Mouse (Mus musculus) lung, postnatal 0 days (tissue): Measurements from ENCODE around the gene 4930451I11Rik. TPM values are rescaled to one million over a fixed set of nuclear protein-coding genes. Genes with fewer than 3 reads are reported as not detected.

Source experiments
- ATAC-seq: fragments of 200-750 bp; cut with Nextera tagmentation; 2 replicates; pipeline ENCODE4 v1.8.0; 2017; ENCODE audit warnings: moderate library complexity
- DNase-seq: peaks from one replicate; pipeline ENCODE4 v3.0.0-alpha.2; 2016; ENCODE audit warnings: low spot score
- H3K27ac ChIP-seq: fragments of 300-500 bp; sonication (generic); 2 replicates; pipeline ENCODE4 v1.5.1; 2014; ENCODE audit warnings: antibody characterized with exemption, mild to moderate bottlenecking, low read length, mixed read lengths
- H3K27me3 ChIP-seq: fragments of 300-500 bp; sonication (generic); replicated peaks from 2 replicates; pipeline ENCODE4 v1.6.1; 2014; ENCODE audit warnings: low read length, mixed read lengths; ENCODE audit not compliant: insufficient read depth
- H3K36me3 ChIP-seq: fragments of 300-500 bp; sonication (generic); 2 replicates; pipeline ENCODE4 v1.6.1; 2014; ENCODE audit warnings: low read length, mixed read lengths; ENCODE audit not compliant: insufficient read depth
- H3K4me1 ChIP-seq: fragments of 300-500 bp; sonication (generic); 2 replicates; pipeline ENCODE4 v1.6.1; 2014; ENCODE audit warnings: antibody characterized with exemption, low read depth, low read length, mixed read lengths; ENCODE audit not compliant: insufficient read depth
- H3K4me2 ChIP-seq: fragments of 300-500 bp; sonication (generic); replicated peaks from 2 replicates; pipeline ENCODE4 v1.6.1; 2014; ENCODE audit warnings: low read depth, mild to moderate bottlenecking, low read length, moderate library complexity, mixed read lengths
- H3K4me3 ChIP-seq: fragments of 300-500 bp; sonication (generic); 2 replicates; pipeline ENCODE4 v1.5.1; 2014; ENCODE audit warnings: low read depth, low read length
- H3K9ac ChIP-seq: fragments of 300-500 bp; sonication (generic); replicated peaks from 2 replicates; pipeline ENCODE4 v1.6.1; 2014; ENCODE audit warnings: low read depth, mild to moderate bottlenecking
- H3K9me3 ChIP-seq: fragments of 300-500 bp; sonication (generic); 2 replicates; pipeline ENCODE4 v1.6.1; 2016; ENCODE audit warnings: low read length, mixed read lengths
- CTCF ChIP-seq: IDR thresholded peaks from 2 replicates; pipeline ENCODE4 v1.5.1; 2016; ENCODE audit warnings: antibody characterized with exemption, mild to moderate bottlenecking
- EP300 ChIP-seq: IDR thresholded peaks from 2 replicates; pipeline ENCODE4 v1.6.1; 2016; ENCODE audit warnings: antibody characterized with exemption, mild to moderate bottlenecking, control low read depth
- WGBS: fragments of 180-500 bp; shearing (Covaris S2); extraction: QIAGEN DNeasy Blood & Tissue Kit; methylation state at CpG from one replicate; pipeline ENCODE4 v1.1.7; 2014; 5-methylcytosine and 5-hydroxymethylcytosine counted together
- polyA plus RNA-seq: library from polyadenylated mRNA; unstranded; fragments of >200 nt; fragmentation: Nextera tagmentation; extraction: Ambion mirVana; gene quantifications from 2 replicates; pipeline ENCODE4 v1.2.1, GENCODE M21; 2015

Gene 4930451I11Rik
- polyA plus RNA-seq, 1 experiment from 2014 or later = not detected

DNA sequence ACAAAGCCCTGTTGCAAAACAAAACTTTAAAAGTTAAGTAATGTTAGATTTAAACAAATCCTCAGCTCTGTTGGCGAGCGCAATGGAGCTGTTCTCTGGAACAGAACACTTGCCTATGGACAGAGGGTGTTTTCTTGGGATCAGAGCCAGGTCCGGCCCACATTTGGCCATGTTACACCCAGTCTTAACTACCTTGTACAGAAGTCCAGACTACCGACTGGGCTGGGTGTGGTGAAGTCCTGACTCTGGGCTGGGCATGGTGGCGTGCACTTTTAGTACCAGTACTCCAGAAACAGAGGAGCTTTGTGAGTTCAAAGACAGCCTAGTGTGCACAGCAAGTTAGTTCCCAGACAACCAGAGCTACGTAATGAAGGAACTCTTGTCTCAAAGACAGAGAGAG lies 24.5 kb downstream of the 4930451I11Rik start:
- no peak overlapping the region for H3K4me2 ChIP-seq
- H3K27ac ChIP-seq = peak overlapping the region; percentile 49; the same call in 1 of the 2 replicates
- H3K27me3 ChIP-seq = no peaks in the 10 kb centered on the region
- no peak overlapping the region for H3K4me3 ChIP-seq
- peaks cover 6% of the 10 kb centered on the region; the same call in 1 of the 2 replicates for H3K4me1 ChIP-seq
- peak; percentile 74 for ATAC-seq
- TF ChIP-seq CTCF (no peak), EP300 (no peak)
- no peaks in the 10 kb centered on the region for H3K36me3 ChIP-seq
- H3K9me3 ChIP-seq = no peaks in the 10 kb centered on the region
- no peak overlapping the region for H3K9ac ChIP-seq
- DNase-seq = peak; percentile 78
- WGBS = 28% methylated on average over 6 of the region's 6 CpGs

DNA sequence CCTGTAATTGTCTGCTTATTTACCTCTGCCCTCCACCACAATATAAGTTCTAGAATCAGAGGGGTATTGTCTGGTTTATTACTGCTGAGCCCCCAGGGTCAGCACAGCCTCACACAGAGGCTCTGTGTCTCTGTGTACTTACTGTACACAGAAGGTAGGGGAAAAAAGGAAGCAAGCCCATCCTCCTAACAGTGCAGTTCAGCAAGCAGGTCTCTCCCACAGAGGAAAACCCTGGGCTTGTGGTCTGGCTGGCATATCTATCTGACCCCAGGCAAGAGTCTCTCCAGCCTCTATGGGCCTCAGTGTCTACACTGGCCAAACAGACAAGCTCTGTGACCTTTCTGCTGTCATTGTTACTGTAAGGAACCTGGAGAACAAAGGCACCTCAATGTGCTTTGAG lies 27.7 kb downstream of the 4930451I11Rik start:
- H3K27ac ChIP-seq = no peak overlapping the region
- no peak overlapping the region for H3K9ac ChIP-seq
- no peak for DNase-seq
- TF ChIP-seq CTCF = no peak
- no peak for TF ChIP-seq EP300
- ATAC-seq = no peak
- H3K9me3 ChIP-seq = no peaks in the 10 kb centered on the region
- no peaks in the 10 kb centered on the region for H3K27me3 ChIP-seq
- H3K4me2 ChIP-seq = no peak overlapping the region
- H3K4me3 ChIP-seq = no peak overlapping the region
- H3K4me1 ChIP-seq = peaks cover 6% of the 10 kb centered on the region; the same call in 1 of the 2 replicates
- H3K36me3 ChIP-seq = no peaks in the 10 kb centered on the region

DNA sequence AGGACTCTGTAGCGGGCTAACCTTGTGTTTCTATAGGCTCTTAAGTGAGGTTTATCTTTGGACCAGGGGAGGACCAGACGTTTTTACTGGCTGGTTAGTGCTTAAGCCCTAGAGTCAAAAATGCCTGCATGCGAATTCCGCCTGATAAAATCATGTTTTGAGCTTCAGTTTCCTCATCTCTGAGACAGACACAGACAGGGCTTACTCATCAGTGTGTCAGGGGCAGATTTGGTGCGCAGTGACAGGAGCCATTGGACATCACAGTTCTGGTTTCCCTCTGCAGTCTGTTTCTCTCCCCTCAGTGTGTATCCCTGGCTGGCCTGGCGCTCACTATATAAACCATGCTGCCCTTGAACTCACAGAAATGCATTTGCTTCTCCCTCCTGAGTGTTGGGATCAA lies 28.3 kb downstream of the 4930451I11Rik start:
- Histone ChIP-seq H3K36me3 (no peaks in the 10 kb centered on the region), H3K27me3 (no peaks in the 10 kb centered on the region), H3K4me3 (no peak overlapping the region), H3K27ac (no peak overlapping the region), H3K4me1 (peaks cover 1% of the 10 kb centered on the region; the same call in 1 of the 2 replicates), H3K4me2 (no peak overlapping the region), H3K9ac (no peak overlapping the region), H3K9me3 (no peaks in the 10 kb centered on the region)
- DNase-seq (no peak), ATAC-seq (no peak)
- TF ChIP-seq CTCF = no peak
- WGBS = 74% methylated on average over 6 of the region's 6 CpGs

DNA sequence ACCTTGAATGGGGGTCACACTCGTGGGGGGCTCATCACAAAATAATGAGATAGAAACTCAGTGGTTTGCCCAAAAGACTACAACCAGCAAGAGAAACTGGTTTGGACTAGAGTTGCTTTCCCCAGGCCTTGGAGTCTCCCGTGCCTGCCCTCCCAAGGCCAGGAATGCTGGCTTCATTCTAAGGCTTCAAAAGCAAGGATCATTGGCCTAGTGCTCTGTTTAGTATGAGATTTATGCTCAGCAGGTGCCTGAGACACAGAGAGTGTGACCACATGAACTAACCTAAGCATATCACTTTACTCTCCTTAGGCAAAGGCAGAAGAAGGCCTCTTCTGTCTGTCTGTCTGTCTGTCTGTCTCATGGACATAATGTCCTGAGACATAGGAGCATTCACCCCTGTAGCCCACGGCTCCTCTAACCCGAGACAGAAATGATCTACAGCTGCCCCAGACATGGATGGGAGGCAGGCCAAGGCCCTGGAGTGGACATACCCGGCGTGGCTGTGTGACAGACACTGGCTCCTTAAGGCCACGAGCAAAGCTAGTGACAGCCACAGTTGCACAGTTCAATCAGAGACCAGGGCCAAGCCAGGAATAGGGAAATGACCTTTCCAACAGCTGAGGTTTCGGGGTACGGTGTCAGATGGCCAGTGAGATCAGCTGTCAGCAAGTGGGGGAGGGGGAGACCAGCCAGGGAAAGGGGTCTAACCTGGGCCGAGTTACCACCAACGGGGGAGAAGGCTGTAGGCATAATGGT lies 29.1 kb downstream of the 4930451I11Rik start:
- H3K27ac ChIP-seq = no peak overlapping the region
- ATAC-seq (no peak), DNase-seq (no peak)
- H3K9me3 ChIP-seq = no peaks in the 10 kb centered on the region
- no peak overlapping the region for H3K9ac ChIP-seq
- WGBS = 78% methylated on average over 11 of the region's 11 CpGs
- H3K4me3 ChIP-seq = no peak overlapping the region
- TF ChIP-seq EP300 (no peak), CTCF (no peak)
- no peak overlapping the region for H3K4me2 ChIP-seq
- H3K36me3 ChIP-seq = 0 out of 2 replicates have a peak, but pooled peaks cover under 1% of the 10 kb centered on the region
- peaks cover 10% of the 10 kb centered on the region; the same call in 1 of the 2 replicates for H3K4me1 ChIP-seq
- H3K27me3 ChIP-seq = no peaks in the 10 kb centered on the region

DNA sequence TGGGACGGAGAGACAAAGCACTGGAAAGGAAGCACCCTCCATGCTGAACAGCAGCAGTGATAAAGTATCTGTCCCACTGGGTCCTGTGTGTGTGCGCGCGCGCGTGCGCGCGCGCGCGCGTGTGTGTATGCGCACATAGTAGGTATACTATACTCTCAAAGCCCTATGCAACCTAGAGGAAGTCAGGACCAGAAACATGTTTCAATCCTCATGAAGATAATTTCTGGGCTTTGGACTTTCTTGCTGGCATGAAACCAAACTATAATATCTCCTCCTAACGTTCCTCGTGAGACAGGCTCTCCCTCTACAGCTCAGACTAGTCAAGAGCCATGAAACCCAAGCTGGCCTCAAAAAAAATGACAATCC lies 30.4 kb downstream of the 4930451I11Rik start:
- Histone ChIP-seq H3K9ac (no peak overlapping the region), H3K4me3 (no peak overlapping the region), H3K27ac (no peak overlapping the region), H3K36me3 (peaks cover 13% of the 10 kb centered on the region; the same call in 1 of the 2 replicates), H3K9me3 (no peaks in the 10 kb centered on the region), H3K4me1 (peaks cover 10% of the 10 kb centered on the region; the same call in 1 of the 2 replicates), H3K27me3 (no peaks in the 10 kb centered on the region), H3K4me2 (no peak overlapping the region)
- TF ChIP-seq EP300 (no peak), CTCF (no peak)
- DNase-seq (no peak), ATAC-seq (no peak)
- WGBS = 87% methylated on average over 16 of the region's 16 CpGs

DNA sequence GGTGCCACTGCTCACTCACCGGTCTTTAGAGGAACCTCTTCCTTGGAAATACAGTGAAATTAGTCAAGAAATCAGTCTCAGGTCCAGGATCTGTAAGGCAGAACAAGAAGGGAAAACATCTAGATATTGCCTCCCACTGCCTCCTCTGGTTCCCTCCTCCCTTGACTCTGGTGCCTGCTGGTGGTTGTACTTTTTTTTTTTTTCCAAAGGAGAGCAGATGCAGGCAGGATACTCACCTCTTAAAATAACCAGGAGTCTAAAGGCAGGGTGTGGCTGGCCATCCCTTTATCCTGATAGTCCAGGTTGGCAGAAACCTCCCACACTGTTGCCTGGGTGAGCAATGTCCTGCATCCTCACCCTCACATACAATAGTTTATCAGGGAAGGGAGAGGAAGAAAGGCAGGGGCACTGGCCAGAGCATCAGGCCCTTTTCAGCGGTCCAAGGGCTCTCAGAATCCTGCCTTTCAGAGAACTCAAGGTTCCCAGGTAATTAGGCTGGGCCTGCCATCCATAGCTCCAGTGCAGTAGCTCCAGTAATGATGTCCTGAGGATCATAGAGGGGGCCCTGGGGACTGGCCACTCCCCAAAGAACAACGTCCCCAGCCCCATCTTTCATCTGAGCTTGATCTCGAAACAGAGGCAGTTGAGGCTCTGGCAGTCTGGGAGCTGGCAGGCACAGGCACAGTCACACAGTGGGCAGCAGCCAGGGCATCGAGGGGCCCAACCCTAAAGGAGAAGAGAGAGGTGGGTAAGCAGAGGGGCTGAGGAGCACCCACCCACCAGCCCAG lies 31.0 kb downstream of the 4930451I11Rik start:
- Histone ChIP-seq H3K4me3 (peak overlapping the region; percentile 76; the same call in 1 of the 2 replicates), H3K4me2 (peak overlapping the region; percentile 77), H3K36me3 (peaks cover 17% of the 10 kb centered on the region; the same call in 1 of the 2 replicates), H3K4me1 (peaks cover 10% of the 10 kb centered on the region; the same call in 1 of the 2 replicates), H3K27me3 (no peaks in the 10 kb centered on the region), H3K27ac (peak overlapping the region; percentile 98), H3K9me3 (no peaks in the 10 kb centered on the region), H3K9ac (peak overlapping the region; percentile 71)
- peak; percentile 56 for DNase-seq
- no peak for ATAC-seq
- TF ChIP-seq CTCF (peak; percentile 20; the same call in 1 of the 2 replicates), EP300 (no peak)
- 58% methylated on average over 5 of the region's 5 CpGs for WGBS
